16 mouse cellular contexts compared by ENCODE assay signal in the genomic region with DNA sequence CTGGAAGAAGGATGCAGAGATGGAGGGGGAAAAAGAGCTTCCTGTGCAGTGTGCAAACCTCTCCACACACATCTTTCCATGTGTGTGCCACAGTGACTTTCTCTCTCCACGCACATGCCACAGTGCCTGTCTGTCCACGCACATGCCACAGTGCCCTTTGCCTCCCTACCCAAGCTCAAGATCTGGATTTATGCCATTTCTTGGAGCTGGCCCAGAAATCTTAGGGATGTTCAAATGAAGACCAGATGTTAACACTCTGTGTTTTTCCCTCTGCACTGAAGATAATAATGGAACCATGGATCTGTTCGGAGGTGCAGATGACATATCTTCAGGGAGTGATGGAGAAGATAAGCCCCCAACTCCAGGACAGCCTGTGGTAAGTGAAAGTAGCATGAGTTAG.
"Had no signal": no experiment of that assay in that cellular context is flagged by ENCODE, and none has a peak within 500 bp of the region (broad histone marks: within the 10 kb centered on the region; RNA-seq: fewer than 3 reads in every experiment).

No protein-coding gene starts in this region.

- DNase-seq: heart, postnatal 10 days; heart, postnatal 14 days; heart, postnatal 36 days; heart, postnatal 4 days; kidney, adult 11 months; kidney, adult 18-20 months; kidney, adult 2 months; kidney, adult 8-10 months; kidney, adult 9 months; kidney, postnatal 10 days; kidney, postnatal 14 days; kidney, postnatal 25 days; kidney, postnatal 36 days; kidney, postnatal 4 days; layer of hippocampus, adult 9-11 months; layer of hippocampus, postnatal 36 days had no signal
